Mouse (Mus musculus): ENCODE results near the gene Gpr146.

GRCm38 (mm10) chr5:139352317-139352716 lies 25.2 kb upstream of the Gpr146 start, which contains the start of gene Cyp2w1:
- TF ChIP-seq CTCF (IDR thresholded peaks at IDR 0.05; ENCODE audit: low read depth, low read length): no peak
- no peak for TF ChIP-seq POLR2A (IDR thresholded peaks at IDR 0.05; ENCODE audit: borderline replicate concordance, low read depth, low read length)

All from bone marrow macrophage, adult 2 months (primary cell).